Mouse (Mus musculus): ENCODE measurements around the gene Htr2a. TPM values are rescaled to one million over a fixed set of nuclear protein-coding genes. Genes with fewer than 3 reads are reported as not detected.

The Htr2a gene
- polyA plus RNA-seq (2017; shearing (Covaris generic)), result 0.06 TPM

DNA sequence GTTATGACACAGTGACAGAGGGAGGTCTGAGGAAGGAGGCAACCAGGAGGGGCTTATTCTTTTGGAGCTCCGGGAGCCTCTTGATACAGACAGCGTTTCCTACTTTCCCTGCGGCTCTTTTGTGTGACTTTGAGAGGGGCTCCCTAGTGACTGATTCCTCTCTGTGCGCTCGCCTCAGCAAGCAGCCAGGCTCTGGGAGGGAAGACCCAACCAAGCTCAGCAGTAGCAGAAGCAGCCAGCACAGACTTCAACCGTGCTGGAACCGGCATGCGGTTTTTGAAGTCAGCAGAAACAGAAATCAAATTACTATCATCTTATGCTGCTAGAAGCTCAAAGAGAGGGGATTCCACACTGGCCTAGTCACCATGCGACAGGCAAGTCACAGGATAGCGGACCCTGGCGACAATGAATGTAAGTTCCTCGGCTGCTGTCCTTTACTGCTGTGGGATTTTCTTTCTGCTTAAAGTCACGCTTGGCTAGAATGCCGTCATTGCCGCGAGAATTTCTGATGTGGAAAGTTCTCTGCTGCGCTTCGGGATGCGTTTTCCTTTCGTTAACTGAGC, at the start of gene Htr2a:
Gene Htr2a, plus strand, starts transcription at position 22 of the 563 bp plus-strand sequence.

DNA sequence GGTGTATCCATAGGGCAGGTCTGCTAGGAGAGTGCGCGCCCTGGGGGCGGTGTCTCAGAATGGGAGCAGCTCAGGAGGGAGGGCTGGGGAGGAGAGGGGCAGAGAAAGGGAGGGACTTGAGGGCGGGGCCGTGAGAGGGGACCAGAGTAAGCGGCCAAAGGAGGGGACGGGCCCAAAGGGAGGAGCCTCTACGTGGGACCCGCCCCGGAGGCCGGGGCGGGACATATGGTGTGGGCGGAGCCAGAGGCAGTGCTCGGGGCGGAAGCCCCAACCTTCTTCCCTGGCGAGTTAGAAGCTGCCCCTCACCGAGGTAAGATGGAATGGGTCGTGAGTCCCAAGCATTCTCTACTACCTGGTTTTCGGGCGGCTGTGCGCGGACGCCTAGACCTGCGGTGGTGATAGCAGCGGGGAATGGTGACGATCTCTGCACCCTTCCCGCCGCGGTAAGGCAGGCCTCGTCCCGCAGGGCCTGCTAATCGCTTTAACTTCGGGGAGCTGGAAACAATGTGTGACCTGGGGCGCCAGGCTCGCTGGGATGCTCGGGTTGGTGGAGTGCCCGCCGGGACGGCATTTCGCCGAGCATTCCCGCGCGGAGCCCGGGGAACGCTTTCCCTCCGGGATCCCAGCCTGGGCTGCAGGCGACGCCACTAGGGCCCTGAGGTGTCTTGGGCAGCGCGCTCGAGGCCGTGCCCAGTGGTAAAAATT, 91.6 kb downstream of the Htr2a start, which contains the start of gene Esd:
Gene Esd, plus strand, starts transcription at position 219 of the 705 bp plus-strand sequence.

Other genes with a start within 250 kb of the Htr2a start
- gene Esd, start 91.5 kb downstream of the Htr2a start, polyA plus RNA-seq (2017; shearing (Covaris generic)), result 93.9 TPM